Mouse (Mus musculus): ENCODE data around the gene Krtcap3. TPM values are rescaled to one million over a fixed set of nuclear protein-coding genes. Genes with fewer than 3 reads are reported as not detected.
"Not testable (repeated sequence)": the region's sequence is repeated elsewhere in the genome, so short reads cannot be mapped to it uniquely, and the experiment has no call there.

Gene Krtcap3
- polyA plus RNA-seq (2017; shearing (Covaris generic)), result 10 to 100 TPM; 25.8 to 27.7 (median 26.9) TPM

DNA sequence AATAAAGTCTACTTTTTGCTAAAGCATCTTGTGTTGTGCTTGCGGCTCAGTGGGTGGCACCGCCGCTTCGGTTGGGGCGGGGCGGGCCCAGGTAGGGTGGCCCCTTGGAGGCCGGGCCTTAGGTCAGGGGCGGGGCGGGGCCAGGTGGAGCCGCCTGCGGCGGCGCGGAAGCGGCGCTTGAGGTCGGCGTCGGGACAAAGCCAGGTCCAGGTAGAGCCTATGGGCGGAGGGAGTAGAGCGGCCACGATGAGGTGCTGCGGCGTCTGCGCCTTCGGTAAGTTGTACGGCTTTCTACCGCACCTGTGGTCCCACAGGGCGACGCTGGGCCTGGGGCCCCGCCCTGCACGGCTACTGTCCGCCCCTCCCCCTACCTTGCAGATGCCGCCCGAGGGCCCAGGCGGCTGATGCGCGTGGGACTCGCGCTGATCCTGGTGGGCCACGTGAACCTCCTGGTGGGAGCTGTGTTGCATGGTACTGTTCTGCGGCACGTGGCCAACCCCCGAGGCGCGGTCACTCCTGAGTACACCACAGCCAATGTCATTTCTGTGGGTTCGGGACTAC is at the start of gene Krtcap3:
Krtcap3 (plus strand) TSS at position 151 of the 561 bp plus-strand sequence.
- peak; percentile 47 for ATAC-seq

DNA sequence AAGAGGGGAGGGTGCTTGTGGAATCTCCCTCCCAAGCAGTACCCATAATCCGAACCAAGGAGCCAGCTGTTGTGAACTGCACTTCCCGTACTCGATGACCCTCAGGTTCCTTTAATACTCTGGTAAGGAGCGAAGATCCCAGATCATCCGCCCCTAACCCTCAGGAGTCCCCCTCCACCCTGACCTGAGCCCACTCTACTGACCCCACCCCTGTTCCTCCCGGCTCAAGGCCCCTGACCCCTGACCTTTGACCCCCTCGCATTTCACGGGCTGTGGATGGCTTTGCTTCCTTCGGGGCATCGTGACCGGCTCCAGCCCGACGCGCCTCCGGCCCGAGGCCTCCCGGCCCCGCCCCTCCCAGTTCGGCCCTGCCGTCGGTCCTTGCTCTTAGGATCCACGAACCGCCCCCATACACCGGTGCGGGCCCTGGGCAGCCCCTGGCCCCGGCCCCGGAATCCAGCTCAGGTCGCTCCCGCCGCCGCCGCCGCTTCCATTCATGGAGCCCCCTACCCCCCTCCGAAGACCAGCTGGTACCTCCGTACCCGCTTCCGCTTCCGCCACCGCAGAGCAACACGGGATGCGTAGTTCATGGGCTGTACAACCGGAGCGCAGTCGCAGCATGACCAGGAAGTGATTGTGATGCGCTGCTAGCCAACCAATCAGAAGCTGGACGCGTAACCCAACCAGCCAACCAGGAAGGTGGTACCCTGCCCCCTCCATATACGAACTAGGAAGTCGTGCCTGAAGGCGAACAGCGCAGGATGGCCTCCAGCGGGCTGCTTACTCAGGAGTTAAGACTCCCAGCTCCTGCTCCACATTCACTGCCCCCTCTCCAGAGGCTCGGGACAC is 49.5 kb upstream of the Krtcap3 start, which contains the start of gene Zfp513:
Zfp513 (minus strand) TSS at position 562 of the 849 bp plus-strand sequence.
- peak; percentile 99 for ATAC-seq

DNA sequence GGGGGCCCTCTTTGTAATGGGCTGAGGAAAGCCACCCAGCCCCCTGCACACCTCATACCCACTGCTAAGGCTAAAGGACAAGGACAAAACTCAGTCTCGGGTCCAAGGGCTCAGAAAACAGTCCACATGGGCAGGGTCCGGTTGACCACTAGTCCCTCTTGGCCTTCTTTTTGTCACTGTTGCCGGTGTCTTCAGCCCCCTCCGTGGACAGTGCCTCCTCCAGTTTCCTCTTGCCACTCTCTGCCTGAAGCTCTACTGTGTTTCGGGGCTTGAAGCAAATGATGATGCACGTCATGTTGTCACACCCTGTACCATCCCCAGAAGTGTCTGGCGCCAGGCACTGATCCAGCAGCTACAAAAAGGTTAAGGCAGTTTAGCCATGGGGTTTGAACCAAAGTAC is 48.6 kb upstream of the Krtcap3 start:
- ATAC-seq, result no peak

DNA sequence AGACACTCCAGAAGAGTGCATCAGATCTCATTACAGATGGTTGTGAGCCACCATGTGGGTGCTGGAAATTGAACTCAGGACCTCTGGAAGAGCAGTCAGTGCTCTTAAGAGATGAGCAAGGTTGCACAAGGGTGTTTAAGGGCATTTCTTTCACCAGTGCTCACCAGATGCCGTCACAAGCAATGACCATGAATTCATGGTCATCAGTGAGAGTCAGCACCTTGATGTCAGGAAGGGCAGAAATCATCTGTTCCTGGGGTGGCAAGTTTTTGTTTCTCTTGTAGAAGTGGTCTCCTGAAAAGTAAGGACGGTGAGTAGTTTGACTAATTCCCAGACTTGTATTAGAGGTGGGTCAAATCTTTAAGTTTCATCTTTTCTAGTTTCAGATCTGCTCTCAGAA is 47.6 kb upstream of the Krtcap3 start:
- ATAC-seq, result no peak

DNA sequence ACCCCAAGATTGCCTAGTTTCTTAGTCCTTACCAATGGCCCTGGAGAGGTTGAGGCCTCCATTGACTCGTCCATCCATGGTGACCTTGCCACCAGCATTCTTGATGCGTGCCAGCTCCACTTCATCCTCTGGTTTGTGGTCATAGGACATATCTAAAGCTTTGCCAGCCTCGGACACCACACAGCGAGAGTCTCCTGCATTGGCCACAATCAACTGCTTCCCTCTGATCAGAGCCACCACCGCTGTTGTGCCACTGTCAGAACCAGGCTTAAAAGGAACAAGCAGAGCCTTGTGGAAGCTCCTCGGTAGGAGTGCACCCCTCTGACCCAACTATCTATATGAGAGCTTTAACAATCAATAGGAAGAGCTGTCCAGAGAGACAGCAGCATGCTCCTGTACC is 47.1 kb upstream of the Krtcap3 start:
- no peak for ATAC-seq

DNA sequence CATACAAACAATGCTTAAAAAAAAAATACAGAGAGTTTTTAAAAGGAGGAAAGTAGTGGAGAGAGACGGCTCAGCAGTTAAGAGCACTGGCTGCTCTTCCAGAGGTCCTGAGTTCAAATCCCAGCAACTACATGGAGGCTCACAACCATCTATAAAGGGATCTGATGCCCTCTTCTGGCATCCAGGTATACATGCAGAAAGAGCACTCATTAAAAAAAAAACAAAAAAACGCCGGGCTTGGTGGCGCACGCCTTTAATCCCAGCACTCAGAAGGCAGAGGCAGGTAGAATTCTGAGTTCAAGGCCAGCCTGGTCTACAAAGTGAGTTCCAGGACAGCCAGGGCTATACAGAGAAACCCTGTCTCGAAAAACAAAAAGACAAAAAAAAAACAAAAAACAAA is 34.9 kb upstream of the Krtcap3 start:
- not testable (repeated sequence) for ATAC-seq

DNA sequence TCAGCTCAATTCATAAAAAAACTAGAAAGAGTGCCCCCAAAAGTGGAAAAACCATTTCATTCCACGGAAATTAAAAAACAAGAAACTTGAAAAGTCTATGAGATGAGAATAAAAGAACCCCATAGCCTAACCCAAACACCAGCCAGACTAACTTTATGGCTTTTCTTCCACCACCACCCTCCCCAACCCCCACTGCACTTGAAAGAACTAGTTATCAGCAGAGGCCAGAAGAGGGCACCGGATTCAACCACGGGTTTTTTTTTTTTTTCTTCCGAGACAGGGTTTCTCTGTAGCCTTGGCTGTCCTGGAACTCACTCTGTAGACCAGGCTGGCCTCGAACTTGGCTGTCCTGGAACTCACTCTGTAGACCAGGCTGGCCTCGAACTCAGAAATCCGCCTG is 33.2 kb upstream of the Krtcap3 start:
- peak; percentile 24 for ATAC-seq

DNA sequence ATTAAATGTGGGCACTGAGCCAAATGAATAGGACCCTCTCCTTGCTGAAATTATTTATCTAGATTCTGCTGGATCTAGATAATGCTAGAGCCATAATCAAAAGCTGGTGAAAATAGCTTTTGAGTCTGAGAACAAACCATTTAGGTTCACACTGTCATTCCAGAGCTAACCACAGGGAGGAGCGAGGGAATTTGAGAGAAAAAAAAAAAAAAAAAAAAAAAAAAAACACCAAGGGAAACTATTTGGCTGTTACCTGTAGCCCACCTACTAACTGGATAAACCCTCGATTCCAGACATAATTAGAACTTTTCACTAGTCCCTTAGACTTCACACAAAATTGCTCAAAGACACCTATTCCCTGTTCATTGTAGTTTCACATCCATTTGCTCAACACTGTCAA is 32.4 kb upstream of the Krtcap3 start:
- no peak for ATAC-seq

DNA sequence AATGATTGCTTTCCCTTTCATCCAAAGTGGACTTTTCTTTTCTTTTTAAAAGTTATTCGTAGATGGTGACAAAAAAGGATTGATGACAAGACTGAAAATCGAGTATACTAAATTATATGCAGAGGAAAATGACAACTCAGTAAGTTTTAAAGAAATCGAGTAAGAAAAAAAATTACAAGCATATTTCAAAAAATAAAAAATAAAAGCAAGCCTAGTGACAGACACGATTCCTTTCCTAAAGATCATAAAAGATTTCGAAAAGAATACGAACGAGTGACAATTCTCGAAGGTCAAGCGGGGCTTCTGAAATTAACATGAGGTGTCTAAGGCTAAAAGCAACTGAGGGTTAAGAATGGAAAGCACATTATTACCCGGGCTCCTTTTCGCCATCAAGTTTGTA is 32.0 kb upstream of the Krtcap3 start:
- ATAC-seq, result no peak

DNA sequence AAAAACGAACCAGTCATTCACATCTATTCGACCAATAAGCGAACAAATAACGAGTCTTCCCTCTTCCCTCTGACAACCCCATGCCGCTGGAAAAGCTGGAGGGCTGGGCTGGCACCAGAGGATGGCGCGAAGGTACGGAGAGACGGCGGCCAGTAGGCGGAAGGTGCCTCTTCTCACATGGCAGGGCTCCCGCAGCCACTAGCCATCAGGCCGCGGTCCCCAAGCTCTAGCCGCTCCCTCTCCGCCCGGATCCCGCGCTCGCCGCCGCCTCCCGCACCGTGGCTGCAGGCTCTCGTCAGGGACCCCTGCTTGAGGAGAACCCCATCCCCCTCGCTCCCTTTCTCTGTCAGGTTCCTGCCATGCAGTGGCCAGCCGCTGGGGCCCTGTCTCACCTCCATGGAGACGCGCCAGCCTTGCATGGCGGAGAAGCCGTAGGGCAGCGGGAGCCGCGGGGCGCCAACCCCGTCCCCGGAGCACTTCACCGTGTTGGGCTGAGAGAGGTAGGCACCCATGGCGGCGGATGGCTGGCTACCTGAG is 31.5 kb upstream of the Krtcap3 start:
- ATAC-seq, result peak; percentile 31

DNA sequence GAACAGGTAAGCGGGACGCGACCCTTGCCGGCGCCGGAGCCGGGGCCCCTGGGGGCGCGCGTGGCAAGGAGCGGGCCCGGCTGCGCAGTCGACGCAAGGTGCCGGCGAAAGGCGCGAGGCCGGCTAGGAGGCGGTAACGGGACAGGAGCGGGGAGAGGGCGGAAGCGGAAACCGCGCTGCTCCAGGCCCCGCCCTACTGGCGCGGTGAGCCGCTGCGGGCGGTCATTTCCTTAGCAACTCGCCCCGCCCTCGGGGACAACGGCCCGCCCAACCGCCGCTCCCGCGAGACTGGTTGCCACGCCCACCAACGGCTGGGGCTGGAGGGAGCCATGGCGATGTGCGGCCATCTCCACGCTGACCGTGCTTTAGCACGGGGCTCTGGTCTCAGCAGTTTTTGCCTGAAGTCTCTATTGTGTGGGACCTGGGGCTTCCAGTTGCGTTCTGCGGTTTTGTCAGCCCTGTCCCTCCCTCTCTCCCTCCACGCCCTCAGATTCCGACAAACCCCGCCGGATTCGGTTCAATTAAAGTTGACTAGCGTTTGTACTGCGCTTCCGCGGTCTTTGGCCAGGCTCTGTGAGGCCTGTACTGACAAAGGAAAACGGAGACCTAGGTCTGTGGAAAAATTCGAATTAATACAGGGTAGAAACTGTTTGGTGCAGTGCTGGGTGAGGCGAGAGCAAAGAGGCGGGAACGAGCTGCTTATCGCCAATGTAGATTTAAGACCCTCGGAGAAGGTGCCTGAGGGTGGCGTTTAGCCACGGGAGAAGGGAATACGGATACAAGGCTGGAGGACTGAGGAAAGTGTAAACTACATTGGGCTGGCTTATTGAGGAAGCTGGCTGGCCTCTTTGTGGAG is 30.8 kb upstream of the Krtcap3 start, which contains the start of gene Ppm1g:
Ppm1g (minus strand) TSS at position 240 of the 856 bp plus-strand sequence.
- peak; percentile 92 for ATAC-seq

DNA sequence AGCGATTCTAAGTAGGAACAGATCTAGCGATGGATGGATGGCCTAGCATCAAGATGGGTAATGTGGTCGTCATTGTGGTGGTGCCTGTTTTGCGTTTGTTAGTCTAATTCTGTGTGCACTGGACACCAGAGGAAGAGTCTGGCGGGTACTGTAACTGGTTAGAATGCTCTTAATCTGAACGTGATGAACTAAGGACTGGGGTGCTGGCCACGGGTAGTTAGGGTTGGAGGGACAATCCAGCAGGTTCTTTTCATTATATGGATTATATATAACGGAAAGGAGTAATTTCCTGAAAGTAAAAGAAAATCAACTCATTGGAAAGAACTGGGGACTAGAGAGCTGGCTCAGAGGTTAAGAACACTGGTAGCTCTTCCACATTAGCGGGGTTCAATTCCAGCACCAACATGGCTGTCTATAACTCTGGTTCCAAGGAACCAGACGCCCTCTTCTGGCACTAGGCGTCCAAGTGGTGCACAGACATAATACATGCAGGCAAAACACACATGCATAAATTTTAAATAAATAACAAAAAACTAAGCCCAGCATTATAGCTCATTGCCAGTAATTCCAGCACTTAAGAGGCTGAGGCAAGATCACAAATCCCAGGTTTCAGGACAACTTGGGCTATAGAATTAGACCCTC is 30.1 kb upstream of the Krtcap3 start:
- no peak for ATAC-seq

DNA sequence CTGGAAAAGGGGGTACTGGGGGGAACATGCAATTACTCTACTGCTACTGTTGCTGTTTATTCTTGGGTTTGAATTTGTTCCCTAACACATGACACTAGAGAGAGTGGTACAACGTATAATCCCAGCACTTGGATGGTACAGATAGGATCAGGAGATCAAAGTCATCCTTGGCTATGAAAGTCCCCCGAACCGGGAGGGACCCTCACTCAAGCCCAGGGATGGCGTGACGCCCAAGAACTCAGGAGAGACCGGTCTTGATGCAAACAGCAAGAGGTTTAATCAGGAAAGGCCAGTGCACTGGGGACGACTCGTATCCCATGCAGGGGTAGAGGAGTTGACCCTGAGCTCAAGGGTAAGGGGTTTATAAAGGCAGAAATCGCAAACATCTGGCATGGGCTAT is 28.8 kb upstream of the Krtcap3 start:
- no peak for ATAC-seq

DNA sequence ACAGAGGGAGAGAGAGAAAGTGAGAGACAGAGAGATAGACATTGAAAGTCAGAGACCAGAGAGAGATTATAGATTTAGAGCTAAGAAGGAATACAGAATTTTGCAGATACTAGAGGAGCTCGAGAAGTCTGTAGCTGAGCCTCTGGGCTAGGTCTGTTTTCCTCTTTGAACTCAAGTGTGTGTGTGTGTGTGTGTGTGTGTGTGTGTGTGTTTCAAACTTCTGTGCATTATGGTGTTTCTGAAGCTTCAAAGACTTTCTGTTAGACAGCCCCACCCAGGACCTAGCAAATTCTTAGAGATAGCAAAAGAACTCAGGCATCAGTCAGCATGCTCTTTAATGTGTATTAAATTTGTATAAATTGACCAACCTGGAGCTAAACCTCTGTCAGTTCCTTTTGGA is 24.9 kb upstream of the Krtcap3 start:
- ATAC-seq, result no peak

DNA sequence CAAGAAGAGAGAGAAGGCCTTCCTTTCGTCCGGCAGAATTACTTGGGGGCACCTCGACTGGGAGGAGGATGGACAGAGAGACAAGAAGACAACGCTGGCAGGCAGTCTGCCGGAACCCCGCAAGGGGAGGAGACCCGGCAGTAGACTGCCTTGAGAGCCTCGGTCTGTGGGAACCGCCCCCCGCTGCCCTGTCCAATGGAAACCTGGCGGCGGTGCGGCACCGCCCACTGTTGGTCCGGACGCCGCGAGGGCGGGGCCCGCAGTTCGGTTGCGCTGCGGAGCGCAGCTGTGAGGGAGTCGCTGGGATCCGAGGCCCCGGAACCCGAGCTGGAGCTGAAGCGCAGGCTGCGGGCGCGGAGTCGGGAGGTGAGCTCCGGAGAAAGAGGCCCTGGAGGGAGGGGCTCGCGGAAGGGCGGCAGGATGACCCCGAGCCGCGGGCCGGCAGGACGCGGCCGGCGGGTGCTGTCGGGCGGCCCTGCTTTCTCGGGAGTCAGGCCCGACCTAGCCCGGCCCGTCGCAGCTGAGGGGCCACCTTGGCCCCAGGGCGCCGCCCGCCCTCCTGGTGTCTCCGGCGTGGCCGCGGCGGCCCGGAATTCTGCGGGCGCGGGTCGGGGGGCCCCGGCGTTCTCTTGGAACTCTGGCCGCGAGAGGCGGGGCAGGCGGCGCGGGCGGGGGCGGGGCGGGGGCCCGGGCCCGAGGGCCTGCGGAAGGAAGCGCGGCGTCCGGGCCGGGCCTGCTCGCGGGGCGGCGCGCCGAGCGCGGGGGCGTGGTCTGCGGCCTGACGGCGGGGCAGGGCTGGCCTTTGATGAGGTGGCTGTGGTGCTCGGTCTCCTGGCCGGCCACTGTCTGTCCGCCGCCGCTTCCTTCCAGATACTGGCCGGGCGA is 10.6 kb upstream of the Krtcap3 start, which contains the start of the genes Nrbp1 and Gm9970:
Nrbp1 (plus strand) TSS at position 228 of the 885 bp plus-strand sequence.
Gm9970 (minus strand) TSS at position 596 of the 885 bp plus-strand sequence.
- peak; percentile 98 for ATAC-seq

DNA sequence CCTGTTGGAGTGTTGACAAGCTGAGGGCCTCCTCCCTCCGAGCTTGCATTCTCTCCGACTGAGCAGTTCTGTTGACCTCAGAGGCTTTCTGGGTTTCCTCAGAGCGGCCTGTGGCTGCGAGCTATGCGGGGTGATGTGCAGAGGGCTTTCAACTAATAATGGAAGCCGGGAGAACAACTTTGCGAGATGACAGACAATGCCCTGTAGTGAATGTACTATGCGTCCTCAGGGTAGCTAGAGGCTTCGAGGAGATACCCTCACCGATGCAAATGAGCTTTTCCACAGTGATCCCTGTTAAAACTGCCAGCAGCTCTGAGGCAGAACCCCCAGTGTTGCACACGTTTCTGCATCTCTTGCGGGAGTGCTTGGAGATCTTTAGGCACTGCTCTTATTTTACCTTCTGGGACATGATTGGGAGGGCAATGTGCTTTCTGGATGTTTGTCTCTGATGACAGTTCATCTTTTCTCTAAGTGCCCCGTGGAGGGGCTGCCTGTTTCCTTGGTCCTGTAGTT is 9.9 kb upstream of the Krtcap3 start:
- ATAC-seq, result peak; percentile 15

DNA sequence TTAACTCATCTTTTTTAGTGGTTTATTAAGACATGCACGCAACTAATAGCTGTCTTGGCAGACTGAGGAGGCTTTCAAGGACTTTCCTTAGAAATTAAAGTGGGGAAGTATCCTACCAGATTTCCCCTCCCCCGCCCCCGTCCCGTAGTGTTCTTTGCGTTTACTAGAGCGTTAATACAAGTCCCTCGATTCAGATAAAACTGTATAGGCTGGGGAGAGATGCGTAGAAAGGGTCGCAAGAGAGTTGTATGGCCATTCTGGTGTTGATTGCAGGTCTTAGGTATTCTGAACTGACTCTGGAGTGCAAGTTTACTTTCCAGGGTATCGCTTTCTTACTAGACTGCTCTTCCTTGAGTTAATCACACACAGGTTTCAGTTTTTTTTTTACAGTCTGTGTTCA is 9.3 kb upstream of the Krtcap3 start:
- ATAC-seq, result no peak

DNA sequence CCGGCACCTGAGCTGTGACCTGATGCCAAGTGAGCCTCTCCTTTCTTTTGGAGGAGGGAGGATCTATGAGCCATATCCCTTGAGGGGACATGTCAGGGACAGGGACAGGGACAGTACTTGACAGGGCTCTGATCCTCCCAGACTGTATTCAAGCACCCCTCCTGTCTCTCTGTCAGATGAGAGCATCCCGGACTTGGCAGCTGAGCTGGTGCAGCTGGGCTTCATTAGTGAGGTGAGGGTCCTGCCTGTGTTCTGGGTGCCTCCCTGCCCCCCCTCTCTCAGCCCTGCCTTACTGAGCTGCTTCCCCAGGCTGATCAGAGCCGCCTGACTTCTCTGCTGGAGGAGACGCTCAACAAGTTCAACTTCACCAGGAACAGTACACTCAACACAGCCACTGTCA is 775 bp upstream of the Krtcap3 start:
- no peak for ATAC-seq

DNA sequence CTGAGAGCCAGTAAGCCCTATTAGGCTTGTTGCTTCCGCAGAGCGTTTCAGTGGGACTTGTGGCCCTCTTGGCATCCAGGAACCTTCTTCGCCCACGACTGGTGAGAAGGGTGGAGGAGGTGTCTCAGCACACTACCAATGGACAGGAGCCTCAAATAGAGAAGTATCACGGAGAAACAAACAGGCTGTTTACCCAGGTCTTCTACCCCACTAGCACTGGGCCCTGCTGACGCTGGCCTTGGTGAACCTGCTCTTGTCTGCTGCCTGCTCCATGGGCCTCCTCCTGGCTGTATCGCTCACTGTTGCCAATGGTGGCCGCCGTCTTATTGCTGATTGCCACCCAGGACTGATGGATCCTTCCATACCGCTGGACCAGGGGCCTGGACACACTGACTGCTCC is 660 bp downstream of the Krtcap3 start:
- ATAC-seq, result no peak

DNA sequence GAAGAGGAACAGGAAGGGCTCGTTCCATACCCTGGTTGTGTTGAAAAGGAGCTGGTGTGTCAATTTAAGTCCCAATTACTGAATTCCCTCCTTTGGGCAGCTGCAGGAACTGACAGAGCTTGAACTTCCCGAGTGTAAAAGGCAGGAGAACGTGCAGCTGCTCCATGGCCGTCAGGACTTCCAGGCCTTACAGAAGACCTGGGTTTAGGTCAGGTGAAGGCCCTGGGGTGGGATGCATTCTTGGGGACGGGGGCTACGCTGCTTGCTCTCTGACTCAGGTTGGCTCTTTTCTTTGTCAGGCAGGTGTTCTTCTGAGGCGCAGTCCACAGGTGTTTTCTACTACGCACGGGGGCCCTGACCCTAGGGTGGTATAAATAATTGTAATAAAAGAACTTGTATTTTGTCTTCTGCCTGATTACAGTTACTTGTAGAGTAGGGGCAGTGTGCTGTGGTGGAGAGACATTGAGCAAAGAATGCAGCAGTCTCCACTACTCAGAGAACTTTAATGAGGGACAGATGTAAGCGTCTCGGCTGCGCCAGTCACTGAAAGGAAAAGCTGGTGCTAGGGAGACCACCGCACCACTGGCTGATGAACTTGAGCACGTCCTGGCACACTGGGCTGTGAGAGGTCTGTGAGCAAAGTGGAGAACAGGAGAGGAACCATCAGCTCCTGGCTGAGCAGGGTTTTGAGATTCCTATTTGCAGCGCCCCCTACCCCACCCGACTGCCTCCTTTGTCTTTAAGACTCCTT is 1.5 kb downstream of the Krtcap3 start:
- ATAC-seq, result no peak

Data from inflammation-experienced regulatory T-cells, adult 6 months (primary cell).